Mouse (Mus musculus) WW6 (cell line): ENCODE measurements around the gene Psme3.

Source experiments
- DNase-seq: peaks from one replicate; pipeline ENCODE4 v3.0.0-alpha.2; 2013; ENCODE audit warnings: low read depth, low spot score

Gene Psme3

DNA sequence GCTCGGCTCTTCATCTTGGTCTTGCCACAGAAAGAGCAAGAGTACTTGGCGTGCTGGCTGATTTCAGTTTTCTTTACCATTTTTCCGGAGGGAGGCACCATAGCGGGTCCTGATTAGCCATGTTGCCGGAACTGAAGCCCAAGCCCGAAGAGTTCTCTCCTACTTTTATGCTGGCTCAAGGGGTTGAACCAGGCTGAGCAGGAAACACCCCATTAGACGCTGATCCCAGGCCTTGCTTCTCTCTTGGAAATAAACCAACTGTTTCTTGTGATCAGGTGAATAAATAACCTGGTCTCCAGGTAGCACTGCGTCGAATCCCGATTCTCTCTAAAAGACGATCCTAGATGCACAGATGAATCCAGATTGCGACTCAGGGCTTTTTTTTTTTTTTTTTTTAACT lies 37.4 kb downstream of the Psme3 start:
- no peak for DNase-seq

DNA sequence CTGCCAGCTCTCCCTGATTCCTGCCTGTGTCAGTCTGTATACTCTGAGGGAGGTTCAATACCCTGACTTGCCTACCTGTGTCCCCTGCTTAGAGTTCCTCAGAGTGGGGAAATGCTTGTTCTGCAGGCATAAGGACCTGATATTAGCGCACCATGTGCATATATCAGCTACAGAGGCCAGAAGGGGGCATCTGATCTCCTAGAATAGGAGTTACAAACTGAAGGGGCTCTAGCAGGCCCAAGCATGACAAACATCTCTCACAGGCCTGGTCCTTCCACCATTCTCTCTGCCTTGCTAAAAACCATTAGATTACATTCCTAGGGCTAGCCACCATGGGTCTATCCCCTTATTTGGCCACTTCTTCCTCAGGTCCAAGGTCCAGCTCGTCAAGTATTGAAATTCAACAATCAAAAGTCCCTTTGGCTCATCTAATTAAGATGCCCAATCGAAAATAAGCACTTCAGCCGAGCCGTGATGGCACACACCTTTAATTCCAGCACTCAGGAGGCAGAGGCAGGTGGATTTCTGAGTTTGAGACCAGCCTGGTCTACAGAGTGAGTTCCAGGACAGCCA lies 38.5 kb downstream of the Psme3 start:
- no peak for DNase-seq

DNA sequence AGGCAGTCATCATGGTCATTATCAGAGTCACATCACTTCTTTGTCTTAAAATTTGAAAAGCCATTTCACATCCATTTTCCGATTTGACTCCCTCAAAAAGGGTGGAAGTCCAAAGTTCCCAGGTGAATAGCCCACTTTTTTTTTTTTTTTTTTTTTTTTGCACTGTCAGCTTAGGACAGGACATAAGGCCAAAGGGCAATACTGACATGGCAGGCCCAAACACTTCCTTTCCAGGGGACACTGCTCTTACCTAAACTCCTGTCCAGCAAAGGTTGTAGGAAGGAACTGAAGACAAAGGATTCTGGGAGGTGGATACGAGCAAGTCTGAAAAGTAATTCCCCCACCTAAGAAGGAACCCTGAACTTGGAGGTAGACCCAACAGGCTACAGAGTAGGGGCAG lies 39.9 kb downstream of the Psme3 start:
- DNase-seq = no peak

DNA sequence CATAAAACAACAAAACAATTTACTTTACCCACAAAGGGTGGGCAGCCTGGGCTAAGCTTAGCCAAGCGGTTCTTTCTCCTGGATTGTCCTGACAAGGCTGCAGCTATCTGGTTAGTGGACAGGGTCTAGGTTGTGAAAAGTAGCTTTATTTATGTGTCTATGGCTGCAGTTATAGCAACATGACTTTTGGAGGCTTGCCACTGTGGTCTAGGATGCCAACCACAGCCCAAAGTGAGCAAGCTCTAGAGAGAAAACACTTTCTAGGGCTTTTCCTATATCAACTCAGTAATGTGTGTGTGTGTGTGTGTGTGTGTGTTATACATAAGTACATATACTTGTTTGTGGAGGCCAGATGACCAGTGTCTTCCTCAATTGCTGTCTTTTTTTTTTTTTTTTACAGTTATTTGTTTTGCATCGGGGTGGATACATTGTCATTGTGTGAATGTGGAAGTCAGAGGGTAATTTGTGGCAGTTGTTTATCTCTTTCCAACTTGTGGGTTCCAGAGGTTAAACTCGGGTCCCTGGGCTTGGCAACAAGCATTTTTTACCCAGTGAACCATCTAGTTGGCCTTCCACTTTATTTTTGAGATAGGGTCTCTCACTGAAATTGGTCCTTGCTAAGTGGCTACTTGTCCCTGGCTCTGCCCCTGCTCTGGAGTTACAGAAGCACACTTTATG lies 41.6 kb downstream of the Psme3 start:
- DNase-seq = no peak

DNA sequence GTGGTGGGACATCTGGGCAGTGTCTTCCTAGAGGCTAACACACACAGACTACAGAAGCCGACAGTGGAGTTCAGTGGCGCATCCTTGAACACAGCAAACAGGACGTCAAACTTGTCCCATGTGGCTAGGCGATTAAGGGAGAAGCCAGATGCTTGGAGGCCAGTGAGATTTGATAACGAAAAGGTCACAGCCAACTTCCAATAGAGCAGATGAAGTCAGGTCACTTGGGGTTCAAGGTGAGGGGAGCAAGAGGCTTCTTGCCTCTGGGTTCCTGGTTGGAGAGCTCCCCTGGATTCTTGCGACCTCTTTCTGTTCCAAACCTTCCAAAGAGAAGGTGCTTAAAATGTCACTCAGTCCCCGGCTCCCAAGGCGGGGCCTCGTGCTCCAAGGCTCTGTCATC lies 43.8 kb downstream of the Psme3 start:
- DNase-seq = no peak

DNA sequence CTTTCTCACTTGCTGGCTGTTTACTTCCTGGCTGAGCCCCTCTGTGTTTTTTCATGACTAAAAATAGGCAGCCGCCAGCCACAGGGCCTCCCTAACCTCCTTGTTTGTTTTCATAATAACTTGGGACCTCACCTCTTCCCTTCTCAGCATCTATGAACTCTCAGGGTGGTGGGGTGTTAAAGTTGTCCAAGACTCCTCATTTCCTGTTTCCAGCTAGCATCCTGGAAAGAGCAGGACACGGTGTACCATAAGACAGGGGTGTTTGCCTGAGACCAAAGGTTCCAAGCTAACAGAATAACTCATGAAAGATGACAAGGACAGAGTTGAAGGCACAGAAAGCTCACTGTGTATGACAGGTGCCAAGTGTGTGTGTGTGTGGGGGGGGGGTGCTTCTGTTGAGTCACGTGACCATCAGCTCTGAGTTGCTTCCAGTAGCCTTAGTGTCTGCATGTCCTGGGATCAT lies 44.7 kb downstream of the Psme3 start:
- DNase-seq = no peak

DNA sequence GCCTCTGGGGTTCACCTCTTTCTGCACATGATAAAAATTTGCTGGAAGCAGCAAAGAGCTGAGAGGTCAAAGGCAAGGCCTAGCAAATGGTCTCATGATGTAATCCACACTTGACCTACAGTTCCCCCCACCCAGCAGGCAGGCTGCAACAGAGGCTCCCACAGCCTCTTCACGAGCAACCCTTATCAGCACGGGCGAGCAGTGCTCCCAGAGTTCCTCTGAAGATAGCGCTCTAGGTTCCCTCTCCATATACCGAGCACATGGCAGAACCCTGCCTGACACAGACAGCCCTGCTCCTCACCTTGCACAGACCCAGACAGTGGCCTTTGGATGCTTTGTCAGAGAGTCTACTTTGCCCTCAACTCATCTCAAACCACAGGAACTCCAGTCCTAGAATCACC lies 48.5 kb downstream of the Psme3 start:
- DNase-seq = no peak

DNA sequence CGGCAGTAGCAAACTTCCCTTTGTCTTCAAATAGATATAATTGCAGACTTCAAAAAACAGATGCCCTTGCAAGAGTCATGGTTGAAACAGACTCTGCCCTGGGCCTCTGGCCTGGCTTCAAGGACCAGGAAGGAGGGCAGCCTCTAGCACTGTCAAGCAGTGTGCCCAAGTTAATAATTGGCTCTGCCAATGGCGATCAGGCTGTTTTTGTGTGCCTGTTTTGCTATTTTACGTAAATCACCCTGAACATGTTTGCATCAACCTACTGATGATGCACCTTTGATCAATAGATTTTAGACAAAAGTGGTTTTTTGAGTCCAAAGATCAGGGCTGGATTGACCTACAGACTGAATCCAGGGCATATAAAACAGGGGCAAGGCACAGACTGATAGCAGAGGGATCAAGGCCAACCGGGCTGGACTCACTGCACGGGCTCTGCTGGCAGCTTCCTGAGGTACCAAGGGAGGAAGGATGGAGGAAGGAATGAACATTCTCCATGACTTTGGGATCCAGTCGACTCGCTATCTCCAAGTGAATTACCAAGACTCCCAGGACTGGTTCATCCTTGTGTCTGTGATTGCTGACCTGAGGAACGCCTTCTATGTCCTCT lies 51.4 kb downstream of the Psme3 start, which contains the start of gene G6pc:
Gene G6pc (plus strand): TSS at position 236 of the 610 bp plus-strand sequence.
- no peak for DNase-seq

DNA sequence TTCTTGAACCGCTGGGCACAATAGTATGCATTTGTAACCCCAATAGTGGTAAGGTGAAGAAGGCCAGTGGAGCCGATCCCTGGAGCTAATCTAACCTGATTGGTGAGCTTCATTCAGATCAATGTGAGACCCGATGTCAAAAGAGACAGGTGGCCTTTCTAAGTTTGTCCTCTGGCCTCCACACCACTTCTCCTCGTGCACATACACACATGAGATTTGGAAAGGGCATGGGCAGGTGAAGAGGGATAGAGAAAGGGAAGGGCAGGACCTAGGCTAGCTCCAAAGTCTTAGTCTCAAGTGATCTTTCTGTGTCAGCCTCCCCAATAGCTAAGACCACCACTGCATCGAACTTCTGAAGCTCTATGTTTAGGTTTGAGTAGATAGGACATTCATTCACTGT lies 54.1 kb downstream of the Psme3 start:
- no peak for DNase-seq
